Mouse (Mus musculus) hindbrain, postnatal 0 days (tissue): ENCODE results near the gene Ccl26. TPM values are rescaled to one million over a fixed set of nuclear protein-coding genes. Genes with fewer than 3 reads are reported as not detected.
A peak's percentile ranks its signal among the peaks of the same experiment; 100 is the strongest.

Experiments used
- ATAC-seq: fragments of 200-750 bp; cut with Nextera tagmentation; 2 replicates; pipeline ENCODE4 v1.8.0; 2017; ENCODE audit warnings: mild to moderate bottlenecking, moderate TSS enrichment, moderate library complexity
- DNase-seq: peaks from one replicate; pipeline ENCODE4 v3.0.0-alpha.2; 2015; ENCODE audit warnings: low spot score
- H3K27ac ChIP-seq: fragments of 300-500 bp; sonication (generic); 2 replicates; pipeline ENCODE4 v1.5.1; 2014; ENCODE audit warnings: mild to moderate bottlenecking
- H3K27me3 ChIP-seq: fragments of 300-500 bp; sonication (generic); 2 replicates; pipeline ENCODE4 v1.6.1; 2014; ENCODE audit warnings: low read length, mixed read lengths; ENCODE audit not compliant: insufficient read depth
- H3K36me3 ChIP-seq: fragments of 300-500 bp; sonication (generic); 2 replicates; pipeline ENCODE4 v1.6.1; 2014; ENCODE audit warnings: low read length, mixed read lengths; ENCODE audit not compliant: insufficient read depth
- H3K4me1 ChIP-seq: fragments of 300-500 bp; sonication (generic); 2 replicates; pipeline ENCODE4 v1.6.1; 2014; ENCODE audit warnings: antibody characterized with exemption, low read length, mixed read lengths; ENCODE audit not compliant: insufficient read depth
- H3K4me2 ChIP-seq: fragments of 300-500 bp; sonication (generic); 2 replicates; pipeline ENCODE4 v1.6.1; 2014; ENCODE audit warnings: low read depth, mild to moderate bottlenecking, low read length, moderate library complexity, mixed read lengths
- H3K4me3 ChIP-seq: fragments of 300-500 bp; sonication (generic); 2 replicates; pipeline ENCODE4 v1.5.1; 2014; ENCODE audit warnings: low read length
- H3K9ac ChIP-seq: fragments of 300-500 bp; sonication (generic); replicated peaks from 2 replicates; pipeline ENCODE4 v1.6.1; 2014; ENCODE audit warnings: mild to moderate bottlenecking, low read length, moderate library complexity, mixed read lengths
- H3K9me3 ChIP-seq: fragments of 300-500 bp; sonication (generic); 2 replicates; pipeline ENCODE4 v1.6.1; 2016; ENCODE audit warnings: low read length, mixed read lengths
- CTCF ChIP-seq: IDR thresholded peaks from 2 replicates; pipeline ENCODE4 v1.5.1; 2016; ENCODE audit warnings: antibody characterized with exemption, control low read depth, low read depth
- WGBS: fragments of 180-500 bp; shearing (Covaris S2); extraction: QIAGEN DNeasy Blood & Tissue Kit; methylation state at CpG from one replicate; pipeline ENCODE4 v1.1.7; 2014; 5-methylcytosine and 5-hydroxymethylcytosine counted together
- polyA plus RNA-seq: library from polyadenylated mRNA; unstranded; fragments of >200 nt; fragmentation: Nextera tagmentation; extraction: Ambion mirVana; gene quantifications from 2 replicates; pipeline ENCODE4 v1.2.1, GENCODE M21; 2015
- total RNA-seq: library from RNA; depleted of rRNA; stranded (reverse); fragments of >200 nt; gene quantifications from 2 replicates; pipeline ENCODE4 v1.2.3, GENCODE M21; 2014

Ccl26 gene
- total and polyA plus RNA-seq, 2 experiments from 2014 or later: not detected

DNA sequence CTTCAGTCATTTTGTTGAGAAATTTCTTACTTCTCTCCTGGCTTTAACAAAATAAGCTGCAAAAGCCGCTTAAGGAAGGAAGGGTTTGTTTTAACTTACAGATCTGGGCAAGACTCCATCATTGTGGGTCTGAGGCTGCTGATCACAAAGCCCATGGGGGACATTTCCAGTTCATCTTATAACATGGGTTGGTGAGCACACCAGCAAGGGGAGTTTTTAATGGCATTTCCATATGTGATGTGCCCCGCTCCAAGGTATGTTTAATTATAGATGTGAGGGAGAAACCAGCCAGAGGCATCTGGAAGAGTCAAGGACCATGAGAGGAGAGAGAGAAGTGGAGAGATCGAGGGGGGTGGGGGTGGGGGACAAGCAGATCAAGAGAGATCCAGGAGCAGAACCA, 5.7 kb downstream of the Ccl26 start:
- Histone ChIP-seq H3K36me3 (no peaks in the 10 kb centered on the region), H3K9ac (no peak overlapping the region), H3K4me2 (no peak overlapping the region), H3K27ac (no peak overlapping the region), H3K4me3 (no peak overlapping the region), H3K4me1 (no peaks in the 10 kb centered on the region), H3K27me3 (no peaks in the 10 kb centered on the region), H3K9me3 (no peaks in the 10 kb centered on the region)
- DNase-seq (peak; percentile 12), ATAC-seq (no peak)
- TF ChIP-seq CTCF: no peak
- WGBS: 62% methylated on average over 3 of the region's 3 CpGs

DNA sequence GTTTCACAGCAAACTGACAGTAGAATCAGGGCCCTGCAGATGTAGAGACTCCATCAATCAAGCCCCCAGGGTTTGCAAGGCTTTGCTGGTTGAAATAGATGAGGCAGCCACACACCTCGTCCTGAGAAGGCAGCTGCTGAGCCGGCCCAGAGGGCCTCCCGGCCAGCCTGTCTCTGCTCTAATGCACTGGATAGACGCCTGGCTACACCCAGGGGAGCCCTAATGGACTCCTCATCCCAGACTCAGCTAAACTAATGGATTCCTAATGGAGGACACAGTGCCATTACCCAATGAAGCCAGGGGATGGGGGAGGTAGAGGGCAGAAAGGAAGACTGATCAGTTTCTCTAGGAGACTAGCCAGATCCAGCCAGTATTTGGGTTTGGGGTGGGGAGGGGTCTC, 6.3 kb downstream of the Ccl26 start:
- TF ChIP-seq CTCF: no peak
- DNase-seq (peak; percentile 41), ATAC-seq (peak; percentile 43; the same call in 1 of the 2 replicates)
- H3K27ac ChIP-seq: no peak overlapping the region
- H3K4me1 ChIP-seq: no peaks in the 10 kb centered on the region
- no peaks in the 10 kb centered on the region for H3K36me3 ChIP-seq
- no peak overlapping the region for H3K9ac ChIP-seq
- H3K4me2 ChIP-seq: no peak overlapping the region
- WGBS: 18% methylated on average over 4 of the region's 4 CpGs
- no peaks in the 10 kb centered on the region for H3K27me3 ChIP-seq
- H3K4me3 ChIP-seq: no peak overlapping the region
- no peaks in the 10 kb centered on the region for H3K9me3 ChIP-seq

DNA sequence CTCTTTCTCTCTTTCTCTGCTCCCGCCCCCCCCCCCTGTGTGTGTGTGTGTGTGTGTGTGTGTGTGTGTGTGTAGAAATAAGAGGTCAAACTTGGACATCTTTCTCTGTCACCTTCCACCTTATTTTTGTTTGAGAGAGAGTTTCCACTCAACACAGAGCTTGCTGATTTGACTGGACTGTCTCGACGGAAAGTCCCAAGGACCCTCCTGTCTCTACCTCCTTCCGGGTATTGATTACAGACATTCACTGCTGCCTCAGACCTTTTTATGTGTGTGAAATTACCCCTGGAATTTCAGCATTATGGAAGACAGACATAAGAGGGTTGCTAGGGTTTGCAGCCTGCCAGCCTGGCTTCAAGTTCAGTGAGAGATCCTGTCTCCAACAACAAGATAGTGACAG, 7.1 kb downstream of the Ccl26 start:
- Histone ChIP-seq H3K36me3 (no peaks in the 10 kb centered on the region), H3K4me3 (no peak overlapping the region), H3K9me3 (no peaks in the 10 kb centered on the region), H3K9ac (no peak overlapping the region), H3K27me3 (no peaks in the 10 kb centered on the region), H3K4me2 (no peak overlapping the region), H3K27ac (no peak overlapping the region), H3K4me1 (no peaks in the 10 kb centered on the region)
- ATAC-seq (no peak), DNase-seq (no peak)
- WGBS: 77% methylated on average over 3 of the region's 4 CpGs
- TF ChIP-seq CTCF: no peak

DNA sequence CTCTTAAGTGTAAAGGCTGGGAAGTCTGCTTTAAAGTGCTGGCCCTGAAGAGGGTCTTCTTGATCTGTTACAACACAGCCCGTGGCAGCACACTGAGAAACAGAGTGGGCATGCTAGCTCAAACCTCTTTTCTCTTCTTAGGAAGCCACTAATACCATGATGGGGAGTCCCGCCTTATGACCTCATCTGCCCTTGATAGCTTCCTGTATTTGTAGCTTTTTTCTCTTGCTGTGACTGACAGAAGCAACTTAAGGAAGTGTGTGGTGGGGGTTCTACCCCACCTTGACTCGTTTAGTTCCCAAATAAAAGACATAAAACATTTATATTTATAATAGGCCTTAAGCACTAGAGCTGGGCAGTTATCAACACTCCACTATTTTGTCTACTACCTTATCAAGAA, 11.8 kb downstream of the Ccl26 start:
- Histone ChIP-seq H3K9me3 (no peaks in the 10 kb centered on the region), H3K4me2 (no peak overlapping the region), H3K27ac (no peak overlapping the region), H3K36me3 (no peaks in the 10 kb centered on the region), H3K4me3 (no peak overlapping the region), H3K27me3 (no peaks in the 10 kb centered on the region), H3K9ac (no peak overlapping the region), H3K4me1 (no peaks in the 10 kb centered on the region)
- ATAC-seq (no peak), DNase-seq (no peak)
- TF ChIP-seq CTCF: no peak
- 77% methylated on average over 3 of the region's 3 CpGs for WGBS

DNA sequence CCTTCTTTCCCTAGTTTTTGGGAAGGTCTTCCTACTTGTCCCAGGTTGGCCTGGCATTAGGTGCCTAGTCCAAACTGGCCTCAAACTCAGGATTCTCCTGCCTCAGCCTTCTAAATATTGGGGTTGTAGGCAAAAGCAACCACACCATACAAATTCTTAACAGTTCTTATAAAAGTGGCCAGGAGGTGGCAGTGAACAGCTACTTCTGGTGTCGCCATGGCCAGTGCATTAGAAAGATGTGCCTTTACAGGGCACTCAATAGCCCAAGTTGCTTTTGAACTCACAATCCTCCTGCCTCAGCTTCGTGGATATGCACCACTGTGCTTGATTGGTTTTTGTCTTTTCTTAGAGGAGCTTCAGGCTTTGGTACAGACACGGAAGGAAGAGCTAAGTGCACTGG, 12.5 kb downstream of the Ccl26 start:
- 31% methylated on average over 3 of the region's 3 CpGs for WGBS
- DNase-seq: peak; percentile 50
- TF ChIP-seq CTCF: peak; percentile 63

DNA sequence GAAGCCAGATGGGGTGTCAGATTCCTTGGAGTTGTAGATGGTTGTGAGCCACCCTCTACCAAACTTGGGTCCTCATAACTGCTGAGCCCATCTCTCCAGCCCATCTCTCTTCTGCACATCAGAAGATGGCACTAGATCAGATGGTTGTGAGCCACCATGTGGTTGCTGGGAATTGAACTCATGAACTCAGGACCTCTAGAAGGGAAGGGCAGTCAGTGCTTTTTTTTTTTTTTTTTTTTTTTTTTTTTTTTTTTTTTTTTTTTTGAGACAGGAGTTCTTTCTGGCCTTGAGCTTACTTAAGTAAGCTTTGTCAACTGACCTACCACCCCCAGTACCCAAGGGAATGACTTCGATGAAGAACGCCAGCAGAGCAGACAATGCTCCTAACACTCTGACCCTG, 15.4 kb downstream of the Ccl26 start:
- H3K27ac ChIP-seq: no peak overlapping the region
- 0 out of 2 replicates have a peak, but pooled peaks cover 3% of the 10 kb centered on the region for H3K4me1 ChIP-seq
- WGBS: 93% methylated on average over 2 of the region's 2 CpGs
- H3K4me2 ChIP-seq: no peak overlapping the region
- H3K9ac ChIP-seq: no peak overlapping the region
- no peak for TF ChIP-seq CTCF
- ATAC-seq (no peak), DNase-seq (no peak)
- H3K9me3 ChIP-seq: no peaks in the 10 kb centered on the region
- no peak overlapping the region for H3K4me3 ChIP-seq
- H3K36me3 ChIP-seq: no peaks in the 10 kb centered on the region
- no peaks in the 10 kb centered on the region for H3K27me3 ChIP-seq

More for the DNA sequence above, 12.5 kb downstream of the Ccl26 start:
- Histone ChIP-seq H3K36me3 (no peaks in the 10 kb centered on the region), H3K9ac (no peak overlapping the region), H3K4me1 (no peaks in the 10 kb centered on the region), H3K4me2 (no peak overlapping the region), H3K27ac (no peak overlapping the region), H3K4me3 (no peak overlapping the region), H3K9me3 (no peaks in the 10 kb centered on the region), H3K27me3 (no peaks in the 10 kb centered on the region)
- no peak for ATAC-seq

DNA sequence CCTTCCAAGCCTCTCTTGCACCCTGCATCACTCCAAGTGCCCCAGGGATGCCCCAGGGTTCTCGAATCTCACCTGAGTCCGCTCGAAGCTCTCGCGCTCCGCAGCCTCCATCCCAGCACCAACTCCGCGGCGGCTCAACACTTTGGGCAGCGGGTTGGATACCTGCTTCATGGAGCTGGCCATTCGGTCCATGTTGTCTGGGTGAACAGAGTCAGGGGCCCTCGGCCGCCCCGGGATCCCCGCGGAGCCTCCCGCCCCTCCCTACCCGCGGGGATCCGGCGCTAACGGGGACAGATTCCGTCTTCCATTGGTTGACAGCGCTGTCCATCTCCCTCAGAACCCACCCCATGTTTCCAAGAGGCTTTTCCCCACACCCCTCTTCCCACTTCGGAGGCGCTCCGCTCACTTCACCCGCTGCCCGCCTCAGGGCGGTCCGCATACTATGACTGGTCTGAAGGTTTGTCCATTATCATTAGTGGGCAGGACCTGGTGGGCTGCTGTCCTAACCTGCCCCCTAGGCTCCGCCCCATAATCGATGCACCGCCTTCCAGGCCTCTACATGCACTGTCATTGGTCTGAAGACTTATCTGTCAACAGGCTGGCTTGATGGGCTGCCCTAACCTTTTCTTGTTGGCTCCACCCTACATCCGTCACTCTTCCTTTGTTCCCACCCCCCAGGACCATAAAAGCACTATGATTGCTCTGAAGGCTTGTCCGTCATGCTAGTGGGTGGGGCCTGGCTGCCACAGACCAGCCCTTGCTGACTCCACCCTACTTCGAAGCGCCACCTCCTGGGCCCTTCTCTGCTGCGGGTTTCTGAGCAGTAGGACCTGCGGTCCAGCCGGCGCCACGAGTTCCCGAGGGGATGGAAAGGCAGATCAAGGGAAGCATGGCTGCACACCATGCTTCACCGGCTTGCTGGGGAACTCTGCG, 18.2 kb downstream of the Ccl26 start, which contains the start of gene Hip1:
Hip1 (minus strand) TSS at position 256 of the 933 bp plus-strand sequence.
- Histone ChIP-seq H3K4me2 (peak within 1 kb of the TSS; percentile 99), H3K36me3 (no peaks in the 10 kb centered on the region), H3K9ac (peak within 1 kb of the TSS; percentile 68), H3K4me3 (peak within 1 kb of the TSS; percentile 77), H3K27me3 (no peaks in the 10 kb centered on the region), H3K9me3 (no peaks in the 10 kb centered on the region), H3K27ac (peak within 1 kb of the TSS; percentile 29; the same call in 1 of the 2 replicates), H3K4me1 (0 out of 2 replicates have a peak, but pooled peaks cover 3% of the 10 kb centered on the region)
- DNase-seq (peak; percentile 98), ATAC-seq (peak; percentile 99)
- under 1% methylated on average over 44 of the region's 46 CpGs for WGBS
- peak; percentile 74 for TF ChIP-seq CTCF
